Mouse (Mus musculus) hindbrain, embryonic 16.5 days (tissue): ENCODE data around the gene 1500011B03Rik. TPM values are rescaled to one million over a fixed set of nuclear protein-coding genes. Genes with fewer than 3 reads are reported as not detected.

Source experiments
- ATAC-seq: fragments of 200-750 bp; cut with Nextera tagmentation; 2 replicates; pipeline ENCODE4 v1.8.0; 2017; ENCODE audit warnings: moderate TSS enrichment, moderate library complexity
- H3K27ac ChIP-seq: fragments of 300-500 bp; sonication (generic); 2 replicates; pipeline ENCODE4 v1.5.1; 2014; ENCODE audit warnings: low read depth, mild to moderate bottlenecking, control low read depth, low read length, moderate library complexity
- H3K27me3 ChIP-seq: fragments of 300-500 bp; sonication (generic); replicated peaks from 2 replicates; pipeline ENCODE4 v1.6.1; 2014; ENCODE audit warnings: low read length; ENCODE audit not compliant: control insufficient read depth, insufficient read depth
- H3K36me3 ChIP-seq: fragments of 300-500 bp; sonication (generic); 2 replicates; pipeline ENCODE4 v1.6.1; 2014; ENCODE audit warnings: mild to moderate bottlenecking, low read length, moderate library complexity, mixed read lengths; ENCODE audit not compliant: control insufficient read depth, insufficient read depth
- H3K4me1 ChIP-seq: fragments of 300-500 bp; sonication (generic); 2 replicates; pipeline ENCODE4 v1.6.1; 2014; ENCODE audit warnings: low read depth, low read length; ENCODE audit not compliant: control insufficient read depth, insufficient read depth
- H3K4me2 ChIP-seq: fragments of 300-500 bp; sonication (generic); 2 replicates; pipeline ENCODE4 v1.6.1; 2014; ENCODE audit warnings: mild to moderate bottlenecking, low read length, control low read depth, moderate library complexity
- H3K4me3 ChIP-seq: fragments of 300-500 bp; sonication (generic); 2 replicates; pipeline ENCODE4 v1.5.1; 2014; ENCODE audit warnings: mild to moderate bottlenecking, low read length, control low read depth, moderate library complexity
- H3K9ac ChIP-seq: fragments of 300-500 bp; sonication (generic); 2 replicates; pipeline ENCODE4 v1.6.1; 2014; ENCODE audit warnings: low read depth, mild to moderate bottlenecking, control low read depth, low read length, moderate library complexity
- H3K9me3 ChIP-seq: fragments of 300-500 bp; sonication (generic); 2 replicates; pipeline ENCODE4 v1.6.1; 2014; ENCODE audit warnings: mild to moderate bottlenecking, low read length, moderate library complexity; ENCODE audit not compliant: control insufficient read depth
- WGBS: fragments of 180-500 bp; shearing (Covaris S2); extraction: QIAGEN DNeasy Blood & Tissue Kit; methylation state at CpG from one replicate; pipeline ENCODE4 v1.1.7; 2014; 5-methylcytosine and 5-hydroxymethylcytosine counted together
- microRNA-seq: library from miRNA; unstranded; fragments of <30 nt; microRNA quantifications from one replicate; pipeline ENCODE4, GENCODE M21; 2017
- polyA plus RNA-seq: library from polyadenylated mRNA; unstranded; fragments of >200 nt; fragmentation: Nextera tagmentation; extraction: Ambion mirVana; gene quantifications from 2 replicates; pipeline ENCODE4 v1.2.1, GENCODE M21; 2015

Gene 1500011B03Rik
- polyA plus RNA-seq, 1 experiment from 2014 or later, result 306 TPM

DNA sequence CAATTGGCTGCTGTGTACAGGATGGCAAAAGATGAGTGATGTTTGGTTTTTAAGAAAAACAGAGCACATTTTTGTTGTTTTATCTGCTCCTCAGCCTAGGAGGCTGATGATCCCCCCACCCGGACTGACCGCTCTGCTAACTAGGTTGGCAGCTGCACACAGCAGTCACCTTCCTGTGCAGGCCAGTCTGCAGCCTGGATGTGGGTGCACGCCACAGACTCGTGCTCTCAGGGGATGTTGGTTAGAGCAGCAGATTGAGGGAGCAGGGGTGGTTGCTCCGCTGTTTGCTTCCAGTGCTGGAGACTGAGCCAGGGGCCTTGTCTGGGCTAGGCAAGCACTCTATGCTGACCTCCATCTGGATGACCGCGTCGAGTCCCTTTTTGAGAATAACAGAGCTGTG, 53.5 kb downstream of the 1500011B03Rik start:
- Histone ChIP-seq H3K4me3 (no peak overlapping the region), H3K4me1 (peaks cover 15% of the 10 kb centered on the region), H3K9ac (no peak overlapping the region), H3K36me3 (peaks cover 9% of the 10 kb centered on the region; the same call in 1 of the 2 replicates), H3K27ac (no peak overlapping the region), H3K4me2 (no peak overlapping the region), H3K9me3 (no peaks in the 10 kb centered on the region), H3K27me3 (no peaks in the 10 kb centered on the region)
- 83% methylated on average over 8 of the region's 8 CpGs for WGBS
- no peak for ATAC-seq

DNA sequence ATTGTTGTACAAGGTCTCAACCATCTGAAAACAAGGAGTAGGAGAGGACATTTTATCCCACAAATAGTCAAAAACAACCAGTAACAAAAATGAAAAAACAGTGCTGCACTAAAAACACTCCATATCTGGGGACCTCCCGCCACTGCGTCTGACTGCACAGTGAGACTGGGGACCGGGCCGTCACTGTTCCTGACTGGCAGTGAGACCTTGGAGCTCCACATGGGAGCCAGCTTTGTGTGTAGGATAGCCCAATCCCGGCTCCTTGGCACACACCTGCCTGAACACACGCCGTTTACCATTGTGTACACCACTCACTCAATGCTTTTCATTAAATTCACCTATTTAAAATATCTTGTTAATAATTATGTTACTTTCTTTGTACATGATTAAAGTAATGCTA, 56.1 kb downstream of the 1500011B03Rik start:
- peaks cover 9% of the 10 kb centered on the region for H3K4me1 ChIP-seq
- no peaks in the 10 kb centered on the region for H3K27me3 ChIP-seq
- H3K36me3 ChIP-seq, result peaks cover 18% of the 10 kb centered on the region
- H3K27ac ChIP-seq, result no peak overlapping the region
- H3K4me2 ChIP-seq, result no peak overlapping the region
- 89% methylated on average over 7 of the region's 7 CpGs for WGBS
- no peak overlapping the region for H3K4me3 ChIP-seq
- no peaks in the 10 kb centered on the region for H3K9me3 ChIP-seq
- no peak for ATAC-seq
- H3K9ac ChIP-seq, result no peak overlapping the region

DNA sequence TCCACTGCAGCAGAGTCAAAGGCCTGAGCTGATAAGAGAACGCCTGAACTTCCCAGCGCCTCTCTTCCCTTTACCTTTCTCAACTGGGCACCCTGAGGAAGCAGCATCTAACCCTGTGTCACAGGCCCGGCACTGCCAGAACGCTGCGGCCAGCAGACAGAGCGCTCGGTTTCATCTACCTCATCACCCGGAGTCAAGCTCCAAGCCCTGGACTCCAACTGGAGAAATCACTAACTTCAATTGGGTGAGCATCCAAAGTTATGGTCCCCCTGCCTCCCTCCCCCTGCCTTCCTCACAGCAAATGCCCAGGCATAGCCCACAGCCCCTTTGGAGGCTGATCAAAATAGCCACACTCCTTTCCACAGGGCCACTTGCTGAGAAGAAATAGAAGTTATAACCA, 56.6 kb downstream of the 1500011B03Rik start:
- 90% methylated on average over 8 of the region's 8 CpGs for WGBS

GRCm38 (mm10) chr5:114764812-114765735, 58.2 kb downstream of the 1500011B03Rik start:
- no peaks in the 10 kb centered on the region; the same call in 1 of the 2 replicates for H3K4me1 ChIP-seq
- H3K9me3 ChIP-seq, result no peaks in the 10 kb centered on the region
- WGBS, result 76% methylated on average over 18 of the region's 18 CpGs
- no peak for ATAC-seq
- peak overlapping the region; percentile 34; the same call in 1 of the 2 replicates for H3K27ac ChIP-seq
- no peak overlapping the region for H3K9ac ChIP-seq
- no peak overlapping the region for H3K4me2 ChIP-seq
- no peaks in the 10 kb centered on the region for H3K27me3 ChIP-seq
- peaks cover 27% of the 10 kb centered on the region for H3K36me3 ChIP-seq
- H3K4me3 ChIP-seq, result no peak overlapping the region

More for the DNA sequence above, 56.6 kb downstream of the 1500011B03Rik start:
- H3K4me1 ChIP-seq, result peaks cover 4% of the 10 kb centered on the region
- no peak overlapping the region for H3K4me2 ChIP-seq
- H3K4me3 ChIP-seq, result no peak overlapping the region
- no peak for ATAC-seq
- no peaks in the 10 kb centered on the region for H3K27me3 ChIP-seq
- H3K27ac ChIP-seq, result no peak overlapping the region
- no peaks in the 10 kb centered on the region for H3K9me3 ChIP-seq
- no peak overlapping the region for H3K9ac ChIP-seq
- H3K36me3 ChIP-seq, result peaks cover 18% of the 10 kb centered on the region

DNA sequence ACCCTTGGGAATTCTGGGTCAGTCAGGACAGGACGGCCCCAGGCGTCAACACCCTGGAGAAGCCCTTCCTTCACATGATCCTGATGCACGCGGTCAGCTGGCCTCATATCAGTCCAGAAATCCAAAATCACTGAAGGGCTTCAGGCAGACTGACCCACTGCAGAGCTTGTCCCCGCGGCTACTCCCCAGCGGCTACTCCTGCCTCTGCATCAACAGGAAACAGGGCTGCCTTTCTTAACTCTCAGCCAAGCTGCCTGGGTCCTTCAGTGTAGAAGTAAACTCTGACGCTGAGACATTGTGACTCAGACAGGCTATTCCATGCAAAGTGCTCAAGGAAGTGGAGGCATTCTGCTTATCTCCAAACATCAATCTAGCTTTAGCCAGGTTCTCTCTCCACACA, 61.3 kb downstream of the 1500011B03Rik start:
- WGBS, result 87% methylated on average over 8 of the region's 8 CpGs
- H3K4me1 ChIP-seq, result no peaks in the 10 kb centered on the region
- H3K9me3 ChIP-seq, result no peaks in the 10 kb centered on the region
- no peak overlapping the region for H3K4me3 ChIP-seq
- no peak overlapping the region for H3K4me2 ChIP-seq
- no peaks in the 10 kb centered on the region for H3K27me3 ChIP-seq
- H3K36me3 ChIP-seq, result peaks cover 33% of the 10 kb centered on the region
- H3K27ac ChIP-seq, result no peak overlapping the region
- no peak for ATAC-seq
- H3K9ac ChIP-seq, result no peak overlapping the region

GRCm38 (mm10) chr5:114759536-114760090, 63.7 kb downstream of the 1500011B03Rik start:
- Histone ChIP-seq H3K9ac (no peak overlapping the region), H3K27me3 (no peaks in the 10 kb centered on the region), H3K36me3 (peaks cover 27% of the 10 kb centered on the region), H3K9me3 (no peaks in the 10 kb centered on the region), H3K27ac (no peak overlapping the region), H3K4me1 (no peaks in the 10 kb centered on the region), H3K4me3 (no peak overlapping the region), H3K4me2 (no peak overlapping the region)
- 95% methylated on average over 5 of the region's 5 CpGs for WGBS
- no peak for ATAC-seq

Small RNA genes lying within 50 kb of the gene (microRNA-seq; reads per million reads assigned to microRNA genes)
- 5.0 reads per million, percentile 17 among the genes with 10 or more reads in this experiment for gene Mir6240

Other genes with a start within 250 kb of the 1500011B03Rik start
- gene Trpv4, start 165.0 kb downstream of the 1500011B03Rik start, polyA plus RNA-seq, result 2.3 and 3.0 TPM in 2 replicates
- 49.9 and 53.4 TPM in 2 replicates for gene Gltp, start 132.5 kb downstream of the 1500011B03Rik start, polyA plus RNA-seq
- gene Tchp, start 115.7 kb downstream of the 1500011B03Rik start, polyA plus RNA-seq, result 15.6 and 16.9 TPM in 2 replicates
- gene Ankrd13a, start 48.8 kb downstream of the 1500011B03Rik start, polyA plus RNA-seq, result 11.9 and 27.7 TPM in 2 replicates
- gene Git2, start 48.0 kb downstream of the 1500011B03Rik start, polyA plus RNA-seq, result 40.6 and 50.2 TPM in 2 replicates
- not detected in 2 replicates for gene 4930519G04Rik, start 30.2 kb upstream of the 1500011B03Rik start, polyA plus RNA-seq
- gene Gm9936, start 35.2 kb upstream of the 1500011B03Rik start, polyA plus RNA-seq, result 3.2 and 3.6 TPM in 2 replicates
- 4.9 and 5.3 TPM in 2 replicates for gene Oasl2, start 73.5 kb upstream of the 1500011B03Rik start, polyA plus RNA-seq
- gene Oasl1, start 99.8 kb upstream of the 1500011B03Rik start, polyA plus RNA-seq, result 0.26 and 0.31 TPM in 2 replicates
- gene 2210016L21Rik, start 118.7 kb upstream of the 1500011B03Rik start, polyA plus RNA-seq, result 125 and 142 TPM in 2 replicates
- not detected in 2 replicates for gene Hnf1a, start 147.6 kb upstream of the 1500011B03Rik start, polyA plus RNA-seq
- 17.3 and 19.1 TPM in 2 replicates for gene Sppl3, start 187.7 kb upstream of the 1500011B03Rik start, polyA plus RNA-seq